Mouse (Mus musculus) stomach, embryonic 15.5 days (tissue): Measurements from ENCODE around the gene Mboat1. TPM values are rescaled to one million over a fixed set of nuclear protein-coding genes. Genes with fewer than 3 reads are reported as not detected.

Experiments used
- ATAC-seq: fragments of 200-750 bp; cut with Nextera tagmentation; 2 replicates; pipeline ENCODE4 v1.8.0; 2017; ENCODE audit warnings: low read depth, moderate number of reproducible peaks, moderate TSS enrichment; ENCODE audit not compliant: insufficient read depth, low FRiP score
- H3K27ac ChIP-seq: fragments of 300-500 bp; sonication (generic); 2 replicates; pipeline ENCODE4 v1.5.1; 2015; ENCODE audit warnings: mild to moderate bottlenecking, inconsistent platforms
- H3K27me3 ChIP-seq: fragments of 300-500 bp; sonication (generic); replicated peaks from 2 replicates; pipeline ENCODE4 v1.6.1; 2015; ENCODE audit warnings: inconsistent platforms
- H3K36me3 ChIP-seq: fragments of 300-500 bp; sonication (generic); 2 replicates; pipeline ENCODE4 v1.6.1; 2015; ENCODE audit warnings: inconsistent platforms
- H3K4me1 ChIP-seq: fragments of 300-500 bp; sonication (generic); 2 replicates; pipeline ENCODE4 v1.6.1; 2015; ENCODE audit warnings: inconsistent platforms
- H3K4me2 ChIP-seq: fragments of 300-500 bp; sonication (generic); 2 replicates; pipeline ENCODE4 v1.6.1; 2015; ENCODE audit warnings: mild to moderate bottlenecking, inconsistent platforms
- H3K4me3 ChIP-seq: fragments of 300-500 bp; sonication (generic); replicated peaks from 2 replicates; pipeline ENCODE4 v1.5.1; 2015; ENCODE audit warnings: inconsistent platforms
- H3K9ac ChIP-seq: fragments of 300-500 bp; sonication (generic); 2 replicates; pipeline ENCODE4 v1.6.1; 2015; ENCODE audit warnings: inconsistent platforms
- H3K9me3 ChIP-seq: fragments of 300-500 bp; sonication (generic); 2 replicates; pipeline ENCODE4 v1.6.1; 2016; ENCODE audit warnings: inconsistent platforms
- WGBS: fragments of 180-500 bp; shearing (Covaris S2); methylation state at CpG from one replicate; pipeline ENCODE4 v1.1.7; 2015; 5-methylcytosine and 5-hydroxymethylcytosine counted together
- polyA plus RNA-seq: library from polyadenylated mRNA; unstranded; fragments of >200 nt; fragmentation: Nextera tagmentation; extraction: Ambion mirVana; gene quantifications from 2 replicates; pipeline ENCODE4 v1.2.1, GENCODE M21; 2015

Gene Mboat1
- polyA plus RNA-seq, 1 experiment from 2014 or later = 54.3 TPM

- no peak overlapping the region for H3K9ac ChIP-seq
- no peak overlapping the region for H3K27ac ChIP-seq
- H3K27me3 ChIP-seq = no peaks in the 10 kb centered on the region
- 71% methylated on average over 6 of the region's 6 CpGs for WGBS
- no peaks in the 10 kb centered on the region for H3K36me3 ChIP-seq
- ATAC-seq = no peak
- H3K4me2 ChIP-seq = no peak overlapping the region
- no peak overlapping the region for H3K4me3 ChIP-seq
- H3K4me1 ChIP-seq = no peaks in the 10 kb centered on the region
- H3K9me3 ChIP-seq = no peaks in the 10 kb centered on the region
Observed at GRCm38 (mm10) chr13:30254421-30254820, 118.1 kb downstream of the Mboat1 start.

GRCm38 (mm10) chr13:30258802-30259201, 122.5 kb downstream of the Mboat1 start:
- Histone ChIP-seq H3K9me3 (no peaks in the 10 kb centered on the region), H3K9ac (no peak overlapping the region), H3K36me3 (no peaks in the 10 kb centered on the region), H3K27ac (no peak overlapping the region), H3K4me2 (no peak overlapping the region), H3K27me3 (no peaks in the 10 kb centered on the region), H3K4me1 (no peaks in the 10 kb centered on the region), H3K4me3 (no peak overlapping the region)
- ATAC-seq = no peak
- 71% methylated on average over 10 of the region's 10 CpGs for WGBS

- no peak overlapping the region for H3K27ac ChIP-seq
- WGBS = 88% methylated on average over 9 of the region's 9 CpGs
- no peak for ATAC-seq
Observed at GRCm38 (mm10) chr13:30259326-30259725, 123.0 kb downstream of the Mboat1 start.

GRCm38 (mm10) chr13:30259912-30260560, 123.7 kb downstream of the Mboat1 start:
- H3K27ac ChIP-seq = no peak overlapping the region
- 13% methylated on average over 8 of the region's 8 CpGs for WGBS
- H3K36me3 ChIP-seq = no peaks in the 10 kb centered on the region
- H3K9me3 ChIP-seq = no peaks in the 10 kb centered on the region
- no peak overlapping the region for H3K4me3 ChIP-seq
- H3K4me1 ChIP-seq = no peaks in the 10 kb centered on the region
- ATAC-seq = peak; percentile 58; the same call in 1 of the 2 replicates
- no peaks in the 10 kb centered on the region for H3K27me3 ChIP-seq
- no peak overlapping the region for H3K9ac ChIP-seq
- H3K4me2 ChIP-seq = no peak overlapping the region

More at GRCm38 (mm10) chr13:30259326-30259725, 123.0 kb downstream of the Mboat1 start:
- H3K9ac ChIP-seq = no peak overlapping the region
- no peaks in the 10 kb centered on the region for H3K36me3 ChIP-seq
- H3K9me3 ChIP-seq = no peaks in the 10 kb centered on the region
- H3K4me2 ChIP-seq = no peak overlapping the region
- no peaks in the 10 kb centered on the region for H3K27me3 ChIP-seq
- H3K4me1 ChIP-seq = no peaks in the 10 kb centered on the region
- H3K4me3 ChIP-seq = no peak overlapping the region

DNA sequence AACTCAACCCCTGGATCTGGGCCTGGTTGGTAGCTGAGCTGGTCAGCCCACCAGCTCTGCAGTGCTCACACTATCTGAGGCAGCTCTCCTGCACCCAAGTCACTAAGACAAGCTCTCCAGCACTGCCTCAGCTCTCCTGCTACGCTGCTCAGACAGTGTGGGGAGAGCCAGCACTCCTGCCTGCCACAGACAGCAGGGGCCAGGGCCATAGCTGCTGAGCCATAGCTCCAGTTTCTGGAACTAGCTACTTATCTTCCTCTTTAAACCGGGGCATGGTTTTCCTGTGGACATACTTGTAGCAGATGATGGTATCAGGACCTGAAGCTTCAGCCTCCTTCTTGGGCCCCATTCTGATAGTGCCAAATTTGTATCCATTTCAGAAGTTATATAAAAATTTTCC, 127.4 kb downstream of the Mboat1 start:
- no peak for ATAC-seq
- Histone ChIP-seq H3K27ac (no peak overlapping the region), H3K27me3 (no peaks in the 10 kb centered on the region), H3K9ac (no peak overlapping the region), H3K4me2 (no peak overlapping the region), H3K4me1 (no peaks in the 10 kb centered on the region), H3K9me3 (no peaks in the 10 kb centered on the region), H3K4me3 (no peak overlapping the region), H3K36me3 (no peaks in the 10 kb centered on the region)
- WGBS = 76% methylated on average over 2 of the region's 2 CpGs

DNA sequence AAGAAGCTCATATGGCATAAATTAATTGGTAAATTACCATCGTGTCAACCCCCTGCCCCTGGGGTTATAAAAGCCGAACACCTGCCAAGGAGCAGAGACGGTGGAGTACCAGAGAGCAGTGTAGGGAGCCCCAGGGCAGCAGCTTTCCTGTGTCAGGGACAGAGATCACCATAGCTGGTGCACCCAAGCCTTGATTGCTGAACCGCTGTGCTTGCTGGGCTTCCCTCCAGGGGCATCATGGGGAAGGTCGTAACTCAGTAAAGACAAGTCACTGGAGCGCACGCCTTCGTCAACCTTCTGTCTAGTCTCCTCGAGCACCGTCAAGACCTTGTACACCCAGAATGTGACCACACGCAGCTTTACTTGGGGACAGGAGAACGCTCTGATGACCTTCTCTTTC, 128.0 kb downstream of the Mboat1 start:
- Histone ChIP-seq H3K4me3 (no peak overlapping the region), H3K9me3 (no peaks in the 10 kb centered on the region), H3K4me1 (no peaks in the 10 kb centered on the region), H3K27me3 (no peaks in the 10 kb centered on the region), H3K36me3 (no peaks in the 10 kb centered on the region), H3K27ac (no peak overlapping the region), H3K4me2 (no peak overlapping the region), H3K9ac (no peak overlapping the region)
- no peak for ATAC-seq
- WGBS = 74% methylated on average over 12 of the region's 12 CpGs

- WGBS = 65% methylated on average over 5 of the region's 5 CpGs
- Histone ChIP-seq H3K9me3 (no peaks in the 10 kb centered on the region), H3K9ac (no peak overlapping the region), H3K27me3 (no peaks in the 10 kb centered on the region), H3K4me1 (no peaks in the 10 kb centered on the region), H3K4me3 (no peak overlapping the region), H3K36me3 (no peaks in the 10 kb centered on the region), H3K4me2 (no peak overlapping the region), H3K27ac (no peak overlapping the region)
- ATAC-seq = no peak
Observed at GRCm38 (mm10) chr13:30264765-30265164, 128.5 kb downstream of the Mboat1 start.

DNA sequence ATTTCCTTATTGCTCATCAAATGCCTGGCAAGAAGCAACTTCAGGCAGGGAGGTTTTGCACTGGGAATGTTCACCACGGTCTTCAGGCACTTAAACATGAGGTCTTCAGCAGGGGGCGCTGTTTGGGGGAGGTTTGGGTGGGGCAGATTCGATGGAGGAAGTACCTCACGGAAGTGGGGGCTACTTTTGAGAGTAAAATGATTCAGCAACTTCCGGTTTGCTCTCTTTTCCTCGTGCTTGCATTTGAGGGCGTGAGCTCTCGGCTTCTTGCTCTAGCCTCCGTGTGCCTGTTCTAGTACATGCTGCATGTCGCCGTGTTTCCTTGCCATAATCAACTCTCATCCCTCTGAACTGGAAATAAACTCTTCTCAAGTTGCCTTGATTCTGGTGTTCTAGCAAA, 129.7 kb downstream of the Mboat1 start:
- 81% methylated on average over 11 of the region's 11 CpGs for WGBS
- Histone ChIP-seq H3K4me2 (no peak overlapping the region), H3K9me3 (no peaks in the 10 kb centered on the region), H3K36me3 (no peaks in the 10 kb centered on the region), H3K9ac (no peak overlapping the region), H3K27ac (no peak overlapping the region), H3K4me3 (no peak overlapping the region), H3K27me3 (no peaks in the 10 kb centered on the region), H3K4me1 (no peaks in the 10 kb centered on the region)
- ATAC-seq = no peak

DNA sequence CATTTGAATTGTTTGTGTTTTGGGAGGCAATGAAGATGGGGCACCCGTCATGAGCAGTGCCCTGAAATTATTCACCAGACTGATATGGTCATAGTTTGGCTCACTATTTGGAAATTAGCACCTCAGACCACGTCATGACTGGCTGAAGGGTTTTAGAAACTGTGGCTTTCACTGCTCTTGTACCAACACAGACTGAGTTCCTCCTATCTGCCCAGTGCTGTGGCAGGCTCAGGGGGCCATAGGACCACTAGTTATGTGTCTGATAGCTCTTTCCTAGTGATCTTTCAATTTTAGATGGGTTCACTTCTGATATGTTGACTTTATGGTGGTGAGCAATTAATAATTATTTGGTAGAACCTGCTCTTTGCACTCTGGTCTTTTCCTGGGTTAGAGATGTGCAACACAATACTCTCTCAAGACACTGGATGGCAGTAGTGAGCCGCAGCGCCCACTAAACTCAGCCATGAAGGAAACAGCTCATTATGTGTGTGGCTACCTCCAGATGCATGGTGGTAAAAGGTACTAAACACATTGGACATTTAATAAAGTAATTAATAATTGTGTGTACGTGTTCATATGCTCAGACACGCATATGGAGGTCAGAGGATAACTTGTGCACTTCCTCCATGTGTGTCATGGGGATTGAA, 135.9 kb downstream of the Mboat1 start:
- H3K9ac ChIP-seq = no peak overlapping the region
- H3K4me2 ChIP-seq = no peak overlapping the region
- H3K4me1 ChIP-seq = no peaks in the 10 kb centered on the region
- 18% methylated on average over 6 of the region's 6 CpGs for whole genome bisulfite sequencing
- ATAC-seq = no peak; the same call in 1 of the 2 replicates
- H3K36me3 ChIP-seq = no peaks in the 10 kb centered on the region
- no peak overlapping the region for H3K4me3 ChIP-seq
- H3K27me3 ChIP-seq = no peaks in the 10 kb centered on the region
- H3K9me3 ChIP-seq = no peaks in the 10 kb centered on the region
- H3K27ac ChIP-seq = no peak overlapping the region

Other genes with a start within 250 kb of the Mboat1 start
- gene E2f3, start 150.4 kb upstream of the Mboat1 start, polyA plus RNA-seq = 9.4 and 11.2 TPM in 2 replicates
- 4.4 TPM in 2 replicates for gene Agtr1a, start 200.0 kb downstream of the Mboat1 start, polyA plus RNA-seq